Mouse (Mus musculus): ENCODE measurements around the gene Rassf8. TPM values are rescaled to one million over a fixed set of nuclear protein-coding genes. Genes with fewer than 3 reads are reported as not detected.

Gene Rassf8
- 5.0 and 5.6 TPM in 2 replicates for polyA plus RNA-seq (2012; rRNA removed)

DNA sequence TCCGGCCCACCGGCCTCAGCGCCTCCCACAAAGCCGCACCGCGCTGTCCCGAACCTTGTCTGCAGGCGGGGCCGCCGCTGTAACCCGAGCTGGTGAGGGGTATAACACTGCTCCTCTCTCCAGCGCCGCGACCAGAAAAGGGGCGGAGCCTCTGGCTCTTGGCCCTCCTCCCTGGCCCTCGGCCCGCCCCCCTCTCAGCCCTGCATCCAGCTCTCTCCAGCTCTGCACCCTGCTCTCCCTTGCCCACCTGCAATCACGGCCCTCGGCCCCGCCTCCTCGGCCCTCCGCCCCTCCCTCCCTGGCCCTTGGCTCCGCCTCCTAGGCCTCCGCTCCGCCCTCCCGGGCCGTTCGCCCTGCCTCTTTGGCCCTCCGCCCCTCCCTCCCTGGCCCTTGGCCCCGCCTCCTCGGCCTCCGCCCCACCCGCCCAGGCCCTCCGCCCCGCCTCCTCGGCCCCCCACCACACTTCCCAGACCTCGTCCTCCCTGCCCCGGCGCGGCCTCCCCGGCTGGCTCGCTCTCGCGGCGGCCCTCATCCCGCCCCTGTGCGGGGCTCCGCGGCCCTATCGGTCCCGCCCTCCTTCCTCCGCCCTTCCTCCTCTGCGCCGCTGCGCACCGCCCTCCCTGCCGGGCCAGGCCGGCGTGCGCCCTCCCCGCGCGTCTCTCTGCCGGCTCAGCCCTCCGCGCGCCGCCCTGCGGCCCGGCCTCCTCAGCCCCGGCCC, at the start of gene Rassf8:
Rassf8 (plus strand) TSS at position 617 of the 718 bp plus-strand sequence.

DNA sequence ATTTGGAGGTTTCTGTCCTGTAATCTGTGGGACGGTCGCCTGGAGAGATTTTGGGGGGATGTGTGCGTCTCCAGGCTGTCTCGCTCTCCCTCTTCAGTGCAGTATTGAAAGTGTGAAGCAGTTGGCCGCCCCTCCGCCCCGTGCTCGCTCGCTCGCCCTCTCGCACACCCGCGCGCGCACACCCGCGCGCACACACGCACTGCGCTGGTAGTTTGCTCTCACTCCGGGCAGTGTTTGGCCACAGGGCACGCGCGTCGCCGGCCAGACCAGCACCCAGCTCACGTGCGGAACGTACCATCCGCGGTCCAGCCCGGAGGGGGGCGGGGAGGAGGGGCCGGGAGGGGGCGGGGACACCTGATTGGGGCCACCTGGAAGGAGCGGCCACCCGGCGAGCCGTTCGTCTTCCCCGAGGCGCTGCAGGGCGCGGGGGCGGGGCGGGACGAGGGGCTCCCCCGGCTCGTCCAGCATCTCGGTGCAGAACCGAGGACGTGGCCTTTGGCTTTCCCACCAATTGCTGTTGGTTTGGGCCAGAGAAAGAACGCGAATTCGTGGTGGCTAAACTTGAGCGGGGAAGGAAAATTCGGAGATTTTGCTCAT, 118.8 kb downstream of the Rassf8 start, which contains the start of gene Bhlhe41:
Bhlhe41 (minus strand) TSS at position 270 of the 597 bp plus-strand sequence.

Other genes starting within 250 kb of the Rassf8 start
- gene Lmntd1, start 132.4 kb upstream of the Rassf8 start, polyA plus RNA-seq (2012; rRNA removed): 0.06 and 0.12 TPM in 2 replicates
- 0.06 TPM in 1 of 2 replicates, not detected in the other for gene Tuba3b, start 131.0 kb upstream of the Rassf8 start, polyA plus RNA-seq (2012; rRNA removed)
- 3.5 TPM in 2 replicates for gene Bhlhe41, start 118.8 kb downstream of the Rassf8 start, polyA plus RNA-seq (2012; rRNA removed)
- gene Sspn, start 184.9 kb downstream of the Rassf8 start, polyA plus RNA-seq (2012; rRNA removed): 3.8 and 4.1 TPM in 2 replicates